Mouse (Mus musculus) bone marrow macrophage, adult 2 months (primary cell): Measurements from ENCODE around the gene Marveld1.

ENCODE experiments used
- CTCF ChIP-seq: IDR thresholded peaks from 2 replicates; pipeline ENCODE4 v1.5.1; 2012; ENCODE audit warnings: low read depth, mild to moderate bottlenecking, low read length, moderate library complexity
- POLR2A ChIP-seq: IDR thresholded peaks from 2 replicates; pipeline ENCODE4 v1.6.1; 2012; ENCODE audit warnings: mild to moderate bottlenecking, low read depth, low read length, borderline replicate concordance

DNA sequence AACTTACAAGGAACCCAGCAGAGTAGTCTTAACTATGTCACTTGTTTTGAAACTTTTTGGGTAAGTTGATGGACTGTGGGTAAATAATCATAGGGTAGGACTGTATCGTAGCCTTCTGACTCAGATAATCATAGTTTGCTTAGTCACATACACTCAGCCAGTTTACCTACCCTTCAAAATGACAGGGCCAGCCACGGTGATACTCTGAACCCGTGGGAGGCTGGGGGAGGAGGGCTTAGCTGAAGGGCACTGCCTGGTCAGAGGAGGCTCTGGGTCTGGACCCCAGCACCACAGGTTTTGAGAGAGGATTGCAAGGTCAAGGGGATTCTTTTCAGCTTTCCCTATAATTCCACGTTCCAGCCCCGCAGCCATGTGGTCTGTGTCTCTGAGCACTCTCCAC is 28.6 kb upstream of the Marveld1 start:
- TF ChIP-seq CTCF (no peak), POLR2A (no peak)
